Mouse (Mus musculus): ENCODE data around the gene 2010111I01Rik. TPM values are rescaled to one million over a fixed set of nuclear protein-coding genes. Genes with fewer than 3 reads are reported as not detected.

The 2010111I01Rik gene
- polyA plus RNA-seq, 1 experiment from 2014 or later = 23.9 TPM

- Histone ChIP-seq H3K27me3 (no peaks in the 10 kb centered on the region), H3K4me3 (peak overlapping the region; percentile 72), H3K4me1 (peaks cover 41% of the 10 kb centered on the region), H3K9me3 (replicated peaks) (no peaks in the 10 kb centered on the region), H3K27ac (peak overlapping the region; percentile 54), H3K36me3 (ENCODE audit: poor library complexity, severe bottlenecking) (no peaks in the 10 kb centered on the region), H3K9ac (peak overlapping the region; percentile 81), H3K4me2 (peak overlapping the region; percentile 89)
- WGBS = under 1% methylated on average over 51 of the region's 51 CpGs
- ATAC-seq = peak; percentile 87
These were observed 275.4 kb downstream of the 2010111I01Rik start for GRCm38 (mm10) chr13:63239877-63240671.

DNA sequence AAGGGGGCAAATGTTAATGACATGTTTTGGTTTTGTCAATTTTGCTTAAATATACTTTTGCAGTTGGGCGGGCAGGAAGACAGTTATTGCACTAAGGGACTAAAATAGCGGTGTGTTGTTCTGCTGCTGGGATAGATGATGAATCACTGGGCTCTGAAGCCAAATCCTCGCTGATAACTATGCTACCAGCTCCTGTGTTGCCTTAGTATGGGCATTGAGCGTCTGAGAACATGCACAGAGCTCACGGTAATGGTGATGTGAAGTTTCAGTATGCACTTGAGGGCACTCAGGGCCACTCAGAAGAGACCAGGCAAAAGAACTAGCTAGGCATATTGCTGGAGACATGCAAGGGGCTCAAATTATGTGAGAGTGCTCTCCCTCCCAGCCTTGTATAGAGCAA, 276.1 kb downstream of the 2010111I01Rik start:
- Histone ChIP-seq H3K27me3 (no peaks in the 10 kb centered on the region), H3K9me3 (replicated peaks) (no peaks in the 10 kb centered on the region), H3K4me2 (peak overlapping the region; percentile 89), H3K36me3 (ENCODE audit: poor library complexity, severe bottlenecking) (no peaks in the 10 kb centered on the region), H3K9ac (peak overlapping the region; percentile 81; the same call in 1 of the 2 replicates), H3K27ac (no peak overlapping the region), H3K4me1 (peaks cover 49% of the 10 kb centered on the region), H3K4me3 (peak overlapping the region; percentile 72)
- WGBS = 41% methylated on average over 5 of the region's 5 CpGs
- ATAC-seq = no peak

GRCm38 (mm10) chr13:63241665-63242064, 277.0 kb downstream of the 2010111I01Rik start:
- no peaks in the 10 kb centered on the region for H3K27me3 ChIP-seq
- ATAC-seq = no peak
- H3K9me3 ChIP-seq (replicated peaks) = no peaks in the 10 kb centered on the region
- no peak overlapping the region for H3K4me3 ChIP-seq
- peaks cover 56% of the 10 kb centered on the region for H3K4me1 ChIP-seq
- H3K27ac ChIP-seq = no peak overlapping the region
- 89% methylated on average over 3 of the region's 3 CpGs for WGBS
- no peaks in the 10 kb centered on the region for H3K36me3 ChIP-seq (ENCODE audit: poor library complexity, severe bottlenecking)
- H3K9ac ChIP-seq = no peak overlapping the region
- peak overlapping the region; percentile 89; the same call in 1 of the 2 replicates for H3K4me2 ChIP-seq

DNA sequence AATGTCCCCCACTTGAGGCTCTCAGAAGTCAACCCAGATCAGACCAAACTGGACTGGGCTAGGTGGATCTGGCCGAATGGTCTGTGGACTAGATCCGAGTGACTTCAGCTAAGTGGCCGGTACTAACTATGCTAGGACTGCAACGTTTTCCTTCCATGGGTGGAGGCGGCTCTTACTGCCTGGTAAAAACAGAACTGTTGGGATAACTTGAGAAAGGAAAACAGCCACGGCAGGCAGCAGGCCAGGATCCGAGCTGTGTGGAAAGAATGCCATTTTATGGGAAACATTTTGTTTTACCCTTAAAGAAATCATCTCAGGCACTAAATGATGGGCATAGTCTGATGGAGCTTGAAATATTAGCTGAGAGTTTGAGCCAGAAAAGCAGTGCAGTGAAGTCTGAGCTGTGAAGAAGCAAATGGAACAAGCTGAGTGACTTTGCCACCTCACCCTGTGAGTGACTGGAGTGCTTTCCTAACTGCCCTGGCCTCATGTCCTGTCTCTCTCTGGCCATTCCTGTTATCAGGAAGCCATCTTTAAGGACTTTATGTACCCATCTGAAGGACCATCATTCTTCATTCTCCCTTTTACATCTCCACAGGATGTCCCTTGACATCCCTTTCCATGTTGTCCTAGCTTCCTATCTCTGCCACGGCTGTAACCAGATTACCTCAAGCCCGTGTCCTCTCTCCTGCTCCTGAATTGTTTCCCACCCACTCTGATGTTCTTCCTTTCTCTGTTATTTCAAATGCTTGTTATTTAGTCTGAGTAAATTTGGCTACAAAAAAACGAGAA, 277.9 kb downstream of the 2010111I01Rik start:
- peaks cover 57% of the 10 kb centered on the region for H3K4me1 ChIP-seq
- no peak overlapping the region for H3K4me3 ChIP-seq
- WGBS = 84% methylated on average over 10 of the region's 10 CpGs
- H3K9ac ChIP-seq = no peak overlapping the region
- H3K4me2 ChIP-seq = no peak overlapping the region
- H3K27ac ChIP-seq = no peak overlapping the region
- no peaks in the 10 kb centered on the region for H3K36me3 ChIP-seq (ENCODE audit: poor library complexity, severe bottlenecking)
- no peak for ATAC-seq
- H3K9me3 ChIP-seq (replicated peaks) = no peaks in the 10 kb centered on the region
- H3K27me3 ChIP-seq = no peaks in the 10 kb centered on the region

DNA sequence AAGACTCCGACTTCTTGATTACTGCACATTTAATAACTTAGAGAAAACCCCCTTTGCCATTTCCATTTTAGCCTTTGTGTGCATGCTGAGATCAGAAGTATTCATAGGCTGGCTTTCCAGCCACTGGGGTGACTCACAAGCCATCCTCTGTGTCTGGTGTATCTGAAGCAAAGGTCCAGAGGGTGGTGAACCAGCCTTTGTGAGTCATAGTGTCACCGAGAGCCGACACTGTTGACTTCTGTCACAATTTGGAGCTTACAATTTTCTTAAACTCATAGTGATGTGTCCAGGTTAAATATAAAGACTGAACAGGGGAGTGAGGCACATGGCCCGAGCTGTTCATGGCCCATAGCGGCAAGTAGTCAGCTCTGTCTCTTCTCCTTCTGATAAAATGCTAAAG, 278.9 kb downstream of the 2010111I01Rik start:
- H3K4me3 ChIP-seq = no peak overlapping the region
- H3K27me3 ChIP-seq = no peaks in the 10 kb centered on the region
- H3K27ac ChIP-seq = no peak overlapping the region
- no peak overlapping the region for H3K4me2 ChIP-seq
- 77% methylated on average over 5 of the region's 5 CpGs for WGBS
- H3K4me1 ChIP-seq = peaks cover 57% of the 10 kb centered on the region
- H3K36me3 ChIP-seq (ENCODE audit: poor library complexity, severe bottlenecking) = no peaks in the 10 kb centered on the region
- no peak for ATAC-seq
- no peak overlapping the region for H3K9ac ChIP-seq
- H3K9me3 ChIP-seq (replicated peaks) = no peaks in the 10 kb centered on the region

DNA sequence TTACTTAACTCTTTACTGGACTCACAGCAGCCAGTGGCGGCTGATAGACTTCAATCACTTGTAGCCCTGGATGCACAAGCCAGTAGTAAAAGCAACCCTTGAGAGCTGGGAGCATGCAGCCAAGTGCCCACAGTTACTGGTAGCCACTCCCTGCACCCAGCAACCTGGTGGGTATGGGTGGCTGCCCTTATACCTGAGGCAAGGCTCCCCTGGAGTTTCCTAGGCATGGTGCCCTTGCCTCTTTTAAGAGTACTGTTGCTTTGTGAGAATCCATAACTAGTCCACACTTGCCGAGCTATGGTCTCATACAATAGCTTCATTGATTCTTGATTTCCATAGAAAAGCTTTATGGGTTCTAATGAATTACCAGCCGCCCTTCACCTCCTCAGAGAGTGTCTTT, 279.7 kb downstream of the 2010111I01Rik start:
- no peak overlapping the region for H3K9ac ChIP-seq
- H3K4me1 ChIP-seq = peaks cover 51% of the 10 kb centered on the region
- no peak overlapping the region for H3K4me2 ChIP-seq
- no peaks in the 10 kb centered on the region for H3K9me3 ChIP-seq (replicated peaks)
- no peaks in the 10 kb centered on the region for H3K27me3 ChIP-seq
- no peak overlapping the region for H3K4me3 ChIP-seq
- no peak for ATAC-seq
- H3K27ac ChIP-seq = no peak overlapping the region
- WGBS = 32% methylated on average over 3 of the region's 3 CpGs
- no peaks in the 10 kb centered on the region for H3K36me3 ChIP-seq (ENCODE audit: poor library complexity, severe bottlenecking)

GRCm38 (mm10) chr13:63245218-63245617, 280.5 kb downstream of the 2010111I01Rik start:
- 52% methylated on average over 9 of the region's 9 CpGs for WGBS
- Histone ChIP-seq H3K27ac (no peak overlapping the region; the same call in 1 of the 2 replicates), H3K9me3 (replicated peaks) (no peaks in the 10 kb centered on the region)

DNA sequence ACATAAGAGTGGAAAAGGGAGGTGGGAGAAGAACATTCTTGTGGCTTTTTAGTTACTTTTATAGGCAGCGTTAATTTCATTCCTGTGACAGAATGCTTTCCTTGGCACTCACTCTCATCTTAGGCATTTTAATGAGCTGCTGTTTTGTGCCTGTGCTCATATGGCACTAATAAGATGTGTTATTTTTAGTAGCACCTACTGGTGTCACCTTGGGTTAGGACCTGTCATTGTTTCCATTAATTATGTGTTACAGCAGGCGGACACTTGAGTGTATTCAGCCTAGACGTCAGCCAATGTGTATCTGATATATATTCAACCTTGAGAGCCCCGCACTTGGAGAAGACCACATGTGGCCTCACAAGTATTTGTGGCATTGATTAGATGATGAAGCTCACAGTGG, 281.1 kb downstream of the 2010111I01Rik start:
- no peak overlapping the region for H3K27ac ChIP-seq
- 39% methylated on average over 4 of the region's 4 CpGs for WGBS
- ATAC-seq = peak; percentile 55
- no peaks in the 10 kb centered on the region for H3K27me3 ChIP-seq
- H3K4me1 ChIP-seq = peaks cover 44% of the 10 kb centered on the region
- no peak overlapping the region for H3K4me3 ChIP-seq
- H3K36me3 ChIP-seq (ENCODE audit: poor library complexity, severe bottlenecking) = no peaks in the 10 kb centered on the region
- no peak overlapping the region for H3K4me2 ChIP-seq
- H3K9me3 ChIP-seq (replicated peaks) = no peaks in the 10 kb centered on the region
- no peak overlapping the region for H3K9ac ChIP-seq

More at GRCm38 (mm10) chr13:63245218-63245617, 280.5 kb downstream of the 2010111I01Rik start:
- Histone ChIP-seq H3K9ac (no peak overlapping the region), H3K4me2 (no peak overlapping the region), H3K4me3 (no peak overlapping the region), H3K27me3 (no peaks in the 10 kb centered on the region), H3K36me3 (ENCODE audit: poor library complexity, severe bottlenecking) (no peaks in the 10 kb centered on the region), H3K4me1 (peaks cover 50% of the 10 kb centered on the region)
- no peak for ATAC-seq

DNA sequence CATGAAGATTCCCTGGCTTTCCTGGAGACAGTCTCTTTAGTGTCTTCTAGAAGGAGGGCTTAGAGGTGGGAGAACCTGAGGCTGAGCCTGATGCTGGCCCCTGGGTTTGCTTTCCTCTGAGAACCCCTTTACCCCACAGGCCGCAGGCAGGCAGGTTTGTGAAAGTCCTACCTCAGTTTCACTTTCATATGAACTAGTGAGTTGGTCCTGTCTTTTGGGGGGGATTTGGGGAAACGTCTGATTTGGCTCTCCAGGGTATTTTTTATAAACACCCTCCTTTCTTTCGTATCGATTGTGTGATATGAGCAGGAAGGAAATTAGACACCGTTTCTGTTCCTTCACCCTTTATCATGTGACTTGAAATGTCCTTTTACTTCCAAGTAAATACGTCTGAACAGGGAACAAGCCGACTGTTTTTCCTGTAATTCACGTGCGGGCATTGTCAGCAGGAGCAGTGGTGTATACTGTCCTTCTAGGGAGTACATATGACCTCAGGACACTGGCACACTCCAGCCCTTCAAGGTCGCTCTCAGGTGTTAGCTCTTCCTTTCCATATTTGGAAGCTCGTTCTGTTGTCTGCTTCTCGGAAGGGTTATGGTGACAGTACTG, 281.7 kb downstream of the 2010111I01Rik start:
- Histone ChIP-seq H3K9ac (no peak overlapping the region), H3K9me3 (replicated peaks) (no peaks in the 10 kb centered on the region), H3K27me3 (no peaks in the 10 kb centered on the region), H3K36me3 (ENCODE audit: poor library complexity, severe bottlenecking) (no peaks in the 10 kb centered on the region), H3K4me2 (no peak overlapping the region), H3K27ac (no peak overlapping the region), H3K4me3 (no peak overlapping the region), H3K4me1 (peaks cover 40% of the 10 kb centered on the region)
- ATAC-seq = no peak
- 85% methylated on average over 12 of the region's 12 CpGs for WGBS

DNA sequence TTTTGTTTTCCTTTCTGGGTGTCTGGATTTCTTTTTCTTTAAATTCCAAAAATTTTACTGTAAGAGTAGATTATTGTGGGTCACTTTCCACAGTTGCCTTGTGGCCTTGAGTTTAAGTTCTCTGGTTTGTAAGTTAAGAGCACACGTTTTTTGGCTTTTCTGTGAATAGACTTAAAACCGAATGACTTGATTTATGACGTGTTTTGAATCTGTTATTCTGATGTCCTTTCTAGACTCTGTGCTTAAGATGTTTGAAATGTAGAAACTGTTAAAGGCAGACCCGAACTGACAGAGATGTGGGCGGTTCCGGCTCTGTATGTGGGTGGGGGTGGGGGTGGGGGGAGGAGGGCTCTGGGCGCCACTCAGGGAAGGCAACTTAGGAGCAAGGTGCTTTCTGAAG, 282.3 kb downstream of the 2010111I01Rik start:
- no peaks in the 10 kb centered on the region for H3K36me3 ChIP-seq (ENCODE audit: poor library complexity, severe bottlenecking)
- H3K4me2 ChIP-seq = no peak overlapping the region
- H3K27me3 ChIP-seq = no peaks in the 10 kb centered on the region
- H3K4me3 ChIP-seq = no peak overlapping the region
- H3K9ac ChIP-seq = no peak overlapping the region
- no peak overlapping the region for H3K27ac ChIP-seq
- peaks cover 36% of the 10 kb centered on the region for H3K4me1 ChIP-seq
- ATAC-seq = no peak
- WGBS = 79% methylated on average over 7 of the region's 7 CpGs
- H3K9me3 ChIP-seq (replicated peaks) = no peaks in the 10 kb centered on the region

- H3K9ac ChIP-seq = no peak overlapping the region
- H3K4me3 ChIP-seq = no peak overlapping the region
- no peaks in the 10 kb centered on the region for H3K27me3 ChIP-seq
- no peak overlapping the region for H3K27ac ChIP-seq
- no peak overlapping the region for H3K4me2 ChIP-seq
- WGBS = 96% methylated on average over 11 of the region's 11 CpGs
- peaks cover 30% of the 10 kb centered on the region for H3K4me1 ChIP-seq
- H3K9me3 ChIP-seq (replicated peaks) = no peaks in the 10 kb centered on the region
- H3K36me3 ChIP-seq (ENCODE audit: poor library complexity, severe bottlenecking) = no peaks in the 10 kb centered on the region
- no peak for ATAC-seq
These were observed 282.9 kb downstream of the 2010111I01Rik start for GRCm38 (mm10) chr13:63247631-63248030.

DNA sequence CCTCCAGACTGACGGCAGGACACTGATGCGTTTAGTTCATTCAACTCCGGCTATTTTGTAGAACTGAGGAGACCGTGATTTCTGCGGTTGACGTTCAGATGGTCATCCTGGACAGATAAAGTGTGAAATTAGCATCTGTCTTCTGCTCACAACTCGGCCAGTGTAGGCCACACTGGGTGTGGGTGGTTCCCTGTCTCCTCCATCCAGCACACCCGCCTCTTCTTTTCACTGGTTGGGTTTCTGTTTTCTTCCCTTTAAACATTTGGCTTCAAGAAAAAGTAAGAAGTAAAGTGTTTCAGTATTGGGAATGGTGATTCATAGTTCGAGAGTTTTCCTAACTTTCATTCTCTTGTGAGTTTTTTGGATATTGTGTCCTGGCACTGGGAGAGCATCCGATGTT, 283.6 kb downstream of the 2010111I01Rik start:
- Histone ChIP-seq H3K9ac (no peak overlapping the region), H3K27ac (no peak overlapping the region), H3K4me2 (no peak overlapping the region), H3K9me3 (replicated peaks) (no peaks in the 10 kb centered on the region), H3K36me3 (ENCODE audit: poor library complexity, severe bottlenecking) (no peaks in the 10 kb centered on the region), H3K4me3 (no peak overlapping the region), H3K27me3 (no peaks in the 10 kb centered on the region), H3K4me1 (peaks cover 30% of the 10 kb centered on the region)
- no peak for ATAC-seq
- 95% methylated on average over 10 of the region's 10 CpGs for WGBS
